Mouse (Mus musculus) adrenal gland, adult 2 months (tissue): ENCODE measurements around the gene Tcf20. TPM values are rescaled to one million over a fixed set of nuclear protein-coding genes. Genes with fewer than 3 reads are reported as not detected.
"Not testable (repeated sequence)": the region's sequence is repeated elsewhere in the genome, so short reads cannot be mapped to it uniquely, and the experiment has no call there.

Experiments
- DNase-seq: peaks from one replicate; pipeline ENCODE4 v3.0.0; 2021
- polyA plus RNA-seq: library from polyadenylated mRNA; depleted of rRNA; stranded (reverse); fragments of >200 nt; gene quantifications from 2 replicates; pipeline ENCODE4 v1.2.3, GENCODE M21; 2012
- total RNA-seq, 2 experiments: library from RNA; stranded (reverse); gene quantifications; 2 replicates each; pipeline ENCODE4 v1.2.3; 2021

Tcf20 gene
- total and polyA plus RNA-seq, 3 experiments, result 13.9 to 103 (median 80.6) TPM

DNA sequence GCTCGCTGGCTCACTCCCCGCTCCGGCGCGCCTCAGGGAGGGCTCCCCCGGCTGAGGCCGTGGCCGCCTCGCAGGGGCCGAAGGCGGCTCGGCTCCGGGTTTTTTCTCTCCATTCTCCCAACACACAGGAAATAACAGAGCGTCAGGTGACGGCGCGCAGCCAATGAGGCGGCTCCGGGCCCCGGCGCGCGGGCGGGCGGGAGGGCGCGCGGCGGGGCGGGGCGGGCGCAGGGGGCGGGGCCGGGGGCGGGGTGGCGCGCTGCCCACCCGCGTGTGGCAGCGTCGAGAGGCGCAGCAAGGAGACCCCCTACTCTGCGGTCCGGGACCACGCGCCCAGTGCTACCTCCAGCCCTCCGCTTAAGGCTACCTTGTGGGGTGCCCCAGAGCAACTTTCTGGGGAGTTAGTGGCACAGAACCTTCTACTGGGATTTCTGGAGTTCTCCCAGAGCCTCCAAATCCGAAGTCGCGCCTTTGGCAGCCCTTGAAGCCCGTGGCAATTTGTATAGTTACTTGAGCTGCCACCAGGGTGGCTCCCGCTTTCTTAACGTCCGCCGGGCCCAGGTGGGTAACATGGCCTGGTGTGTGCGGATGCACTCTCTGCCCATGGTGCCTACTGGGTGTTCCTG, 87.9 kb downstream of the Tcf20 start:
- peak; percentile 93 for DNase-seq

GRCm38 (mm10) chr15:82898740-82899675, 88.7 kb downstream of the Tcf20 start:
- DNase-seq, result peak; percentile 70

DNA sequence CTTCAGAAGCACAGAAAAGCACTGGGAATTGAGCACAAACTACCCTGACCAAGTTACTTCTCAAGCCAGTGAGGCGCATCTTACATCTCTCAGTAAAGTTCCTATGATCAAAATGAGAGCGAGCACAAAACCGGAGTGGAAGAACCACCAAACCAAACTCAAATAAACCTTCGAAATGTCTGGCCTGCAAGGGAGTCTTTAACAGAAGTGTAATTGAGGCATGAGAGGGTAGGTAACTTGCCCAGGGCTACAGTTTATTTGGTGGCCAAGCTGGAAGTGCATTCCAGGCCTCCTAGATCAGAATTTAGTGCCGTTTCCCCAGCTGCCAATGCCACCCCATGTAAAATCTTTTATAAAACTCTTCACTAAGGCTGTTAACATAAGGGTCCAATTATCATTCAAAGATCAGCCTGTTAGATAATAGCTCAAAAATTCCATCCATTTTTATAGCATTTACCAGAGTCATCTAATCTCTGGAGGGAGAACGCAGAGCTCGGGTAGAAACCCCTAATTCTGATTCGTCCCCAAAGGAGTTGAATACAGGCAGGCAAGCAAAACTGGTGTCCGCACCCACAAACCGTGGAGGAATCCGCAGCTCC, 89.4 kb downstream of the Tcf20 start:
- DNase-seq, result no peak

DNA sequence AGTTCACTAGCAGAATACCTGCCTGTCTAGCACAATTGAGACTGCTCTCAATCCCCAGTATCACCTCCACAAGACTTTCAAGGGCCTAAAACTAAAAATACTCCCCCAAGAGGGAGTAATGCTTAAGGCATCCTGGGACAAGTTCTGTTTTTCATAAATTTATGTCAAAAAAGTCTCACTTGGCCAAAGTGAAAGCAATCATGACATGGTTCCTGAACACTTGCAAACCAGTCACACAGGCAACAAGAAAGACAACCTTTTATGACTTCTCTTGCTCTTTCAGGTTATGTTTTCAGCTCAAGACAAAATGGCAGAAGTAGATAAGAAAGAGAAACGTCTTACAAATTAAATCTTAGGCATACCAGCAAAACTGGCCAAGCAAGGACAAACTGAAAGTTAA, 91.3 kb downstream of the Tcf20 start:
- no peak for DNase-seq

- DNase-seq, result no peak
Measured at GRCm38 (mm10) chr15:82890470-82890869, 97.2 kb downstream of the Tcf20 start.

DNA sequence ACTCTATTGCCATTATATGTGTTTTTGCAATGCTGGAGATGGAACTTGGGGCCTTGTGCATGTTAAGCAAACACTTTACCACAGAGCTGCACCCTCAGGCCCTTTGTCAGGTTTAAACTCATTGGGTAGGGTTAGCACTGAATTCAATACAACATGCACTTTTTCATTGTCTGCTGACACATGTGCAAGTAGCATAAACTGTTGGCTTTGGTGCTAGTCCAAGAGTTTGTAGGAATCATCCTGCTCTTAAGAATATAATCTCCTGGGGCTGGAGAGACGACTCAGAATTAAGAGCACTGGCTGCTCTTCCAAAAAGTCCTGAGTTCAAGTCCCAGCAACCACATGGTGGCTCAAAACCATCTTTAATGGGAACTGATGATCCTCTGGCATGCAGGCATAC, 98.2 kb downstream of the Tcf20 start:
- no peak for DNase-seq

- no peak for DNase-seq
Measured at GRCm38 (mm10) chr15:82888466-82888865, 99.2 kb downstream of the Tcf20 start.

- no peak for DNase-seq
Measured at GRCm38 (mm10) chr15:82877309-82877708, 110.4 kb downstream of the Tcf20 start.

DNA sequence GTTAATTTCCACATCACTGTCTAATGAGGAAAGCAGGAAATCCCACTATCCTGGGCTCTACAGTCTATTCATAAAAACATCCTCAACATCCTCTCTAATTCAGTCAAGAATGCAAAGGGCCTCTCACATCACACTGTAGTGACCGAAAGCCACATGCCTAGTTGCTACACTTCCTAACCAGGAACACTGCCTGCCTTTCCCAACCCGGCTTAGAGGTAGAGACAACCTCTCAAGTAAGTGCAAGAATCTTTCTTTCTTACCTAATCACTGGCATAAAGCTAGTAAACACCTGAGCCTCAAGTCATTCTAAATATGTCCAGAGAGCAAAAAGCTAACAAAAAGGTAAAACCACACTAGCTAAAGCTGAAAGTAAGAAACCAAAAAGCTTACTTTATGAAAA, 110.8 kb downstream of the Tcf20 start:
- no peak for DNase-seq

- no peak for DNase-seq
Measured at GRCm38 (mm10) chr15:82872037-82872436, 115.6 kb downstream of the Tcf20 start.

DNA sequence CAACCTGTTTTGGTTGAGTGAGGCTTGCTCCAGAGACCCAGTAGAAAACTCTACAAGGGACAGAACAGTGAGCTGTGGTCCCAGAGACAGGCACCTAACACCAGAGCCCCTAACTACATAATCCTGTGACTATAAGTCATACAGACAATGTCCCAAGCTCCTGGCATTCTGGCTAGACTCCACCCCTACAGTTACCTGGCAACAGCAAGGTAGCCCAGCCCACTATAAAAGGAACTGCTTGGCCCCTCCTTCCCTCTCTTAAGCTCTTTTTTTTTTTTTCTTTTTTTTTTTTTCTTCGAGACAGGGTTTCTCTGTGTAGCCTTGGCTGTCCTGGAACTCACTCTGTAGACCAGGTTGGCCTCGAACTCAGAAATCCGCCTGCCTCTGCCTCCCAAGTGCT, 121.4 kb downstream of the Tcf20 start:
- not testable (repeated sequence) for DNase-seq

GRCm38 (mm10) chr15:82863674-82864073, 124.0 kb downstream of the Tcf20 start:
- DNase-seq, result no peak

DNA sequence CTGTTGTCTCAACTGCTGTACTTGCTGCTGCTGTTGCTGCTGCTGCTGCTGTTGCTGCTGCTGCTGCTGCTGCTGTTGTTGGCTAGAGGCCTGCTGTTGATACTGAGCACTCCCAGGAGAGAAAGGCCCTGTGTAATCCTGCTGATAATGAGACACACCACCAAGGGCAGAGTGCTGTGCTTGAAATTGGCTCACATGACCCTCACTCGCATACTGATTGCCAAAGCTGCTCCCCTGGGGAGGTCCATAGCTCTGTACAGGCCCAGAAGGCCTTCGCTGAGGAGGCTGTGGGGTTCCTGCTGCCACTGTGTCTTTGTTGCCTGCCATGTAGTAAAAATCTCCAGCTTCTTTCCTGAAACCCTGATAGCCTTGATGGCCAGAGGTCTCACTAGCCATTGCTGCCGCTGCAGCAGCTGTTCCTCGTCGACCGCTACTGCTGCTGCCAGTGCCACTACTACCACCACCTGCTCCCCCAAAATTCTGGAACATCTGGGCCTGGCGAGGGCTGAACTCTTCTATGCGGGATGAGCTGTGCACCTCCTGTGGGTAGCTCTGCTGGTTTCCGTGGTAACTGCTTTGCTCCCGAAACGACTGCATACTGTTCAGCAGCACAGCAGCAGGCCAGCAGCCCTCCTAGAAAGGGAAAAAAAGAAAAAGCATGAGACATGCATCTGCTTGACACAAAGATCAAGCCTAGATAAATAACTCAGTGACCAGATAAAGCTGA, 130.9 kb downstream of the Tcf20 start:
- peak; percentile 30 for DNase-seq

- no peak for DNase-seq
Measured at GRCm38 (mm10) chr15:82856065-82856464, 131.6 kb downstream of the Tcf20 start.

DNA sequence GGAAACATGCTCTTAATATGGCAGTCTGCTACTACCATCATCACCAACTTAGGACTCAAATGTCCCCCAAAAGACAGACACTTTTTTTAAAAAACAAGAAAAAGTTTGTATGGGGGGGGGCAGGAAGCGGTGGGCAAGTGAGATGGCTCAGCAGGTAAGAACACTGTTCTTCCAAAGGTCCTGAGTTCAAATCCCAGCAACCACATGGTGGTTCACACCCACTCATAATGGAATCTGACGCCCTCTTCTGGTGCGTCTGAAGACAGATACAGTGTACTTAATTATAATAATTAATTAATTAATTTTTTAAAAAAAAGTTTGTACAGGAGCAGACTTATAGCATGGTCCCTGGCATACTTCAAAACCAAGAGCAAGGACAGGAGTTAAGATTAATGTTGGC, 148.5 kb downstream of the Tcf20 start:
- DNase-seq, result no peak

DNA sequence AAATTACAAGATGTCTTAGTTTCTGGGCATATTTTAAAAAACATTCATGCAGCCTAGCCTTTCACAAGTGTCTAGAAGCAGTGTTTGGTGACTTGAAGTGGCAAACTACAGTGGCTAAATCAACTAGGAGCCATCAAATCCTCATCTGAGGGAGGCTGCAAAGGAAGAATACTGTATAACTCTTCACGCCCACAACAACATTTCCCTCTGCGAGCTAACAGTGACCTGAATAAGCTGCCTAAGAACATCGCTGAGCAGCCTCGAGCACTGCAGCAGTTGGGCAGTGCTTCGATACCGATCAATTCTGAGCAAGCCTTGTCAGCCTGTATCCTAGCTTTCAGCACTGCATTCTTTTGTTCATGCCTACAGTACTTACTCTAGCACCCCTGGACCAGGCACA, 157.8 kb downstream of the Tcf20 start:
- DNase-seq, result no peak

DNA sequence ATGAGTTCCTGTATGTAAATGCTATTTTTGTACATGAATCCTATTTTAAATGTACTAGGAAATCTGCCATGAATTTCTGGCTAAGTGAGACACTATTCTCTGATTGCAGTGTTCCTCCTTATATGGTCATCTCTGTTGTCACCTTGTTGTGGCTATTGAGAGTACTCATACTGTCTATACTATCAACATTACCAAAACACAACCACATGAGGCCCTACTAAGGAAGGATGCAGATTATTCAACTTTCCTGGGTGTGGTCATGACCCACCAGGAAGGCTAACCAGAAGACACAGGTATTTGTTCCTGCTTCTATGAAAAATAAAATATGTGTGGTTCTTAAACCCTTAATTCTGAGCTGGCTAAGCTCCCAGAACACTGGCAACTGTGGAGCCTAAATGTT, 161.8 kb downstream of the Tcf20 start:
- DNase-seq, result no peak

- no peak for DNase-seq
Measured at GRCm38 (mm10) chr15:82822347-82822746, 165.3 kb downstream of the Tcf20 start.

- DNase-seq, result no peak
Measured at GRCm38 (mm10) chr15:82821657-82822056, 166.0 kb downstream of the Tcf20 start.

DNA sequence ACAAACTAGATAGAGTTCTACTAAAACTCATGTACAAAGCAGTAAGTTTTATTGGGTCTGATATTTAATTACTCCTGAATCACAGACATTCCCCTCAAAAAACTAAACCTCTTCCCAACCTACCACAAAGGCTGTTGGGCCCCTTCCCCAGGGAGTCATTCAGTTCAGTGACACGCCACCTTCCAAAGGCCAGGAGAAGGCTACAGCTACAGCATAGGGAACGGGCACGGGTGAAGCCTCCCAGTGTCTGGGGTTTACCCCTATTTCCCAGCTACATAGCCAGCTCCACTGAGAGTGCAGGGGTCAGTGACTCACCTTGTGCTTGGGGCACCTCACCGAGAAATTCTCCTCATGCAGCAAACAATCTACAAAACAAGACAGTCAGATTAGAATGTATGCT, 172.4 kb downstream of the Tcf20 start:
- no peak for DNase-seq

DNA sequence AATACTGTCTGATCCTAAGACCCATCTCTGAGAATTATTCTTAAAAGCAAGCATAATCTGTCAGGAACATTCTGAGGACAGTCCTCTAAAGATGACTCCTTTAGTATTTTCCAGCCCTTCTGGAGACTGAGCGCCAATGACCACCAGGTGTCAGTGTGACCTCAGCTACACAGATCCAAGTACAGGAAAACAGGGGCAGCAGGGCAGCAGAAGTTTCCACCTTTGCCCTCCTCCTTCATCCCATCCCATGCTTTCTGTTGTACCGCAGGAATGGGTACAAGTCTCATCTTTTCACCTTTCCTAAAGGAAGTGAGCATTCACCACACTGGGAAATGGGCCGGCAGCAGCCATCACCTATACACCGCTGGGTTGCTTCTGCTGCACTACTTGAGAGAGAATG, 172.9 kb downstream of the Tcf20 start:
- peak; percentile 58 for DNase-seq

- DNase-seq, result no peak
Measured at GRCm38 (mm10) chr15:82814321-82814720, 173.4 kb downstream of the Tcf20 start.
